Mouse (Mus musculus) forebrain, postnatal 0 days (tissue): Measurements from ENCODE around the gene Myh14. TPM values are rescaled to one million over a fixed set of nuclear protein-coding genes. Genes with fewer than 3 reads are reported as not detected.

ENCODE experiments used
- ATAC-seq: fragments of 200-750 bp; cut with Nextera tagmentation; 2 replicates; pipeline ENCODE4 v1.8.0; 2017; ENCODE audit warnings: mild to moderate bottlenecking, moderate library complexity
- DNase-seq: peaks from one replicate; pipeline ENCODE4 v3.0.0-alpha.2; 2015
- H3K27ac ChIP-seq: fragments of 300-500 bp; sonication (generic); 2 replicates; pipeline ENCODE4 v1.5.1; 2014; ENCODE audit warnings: low read depth, mild to moderate bottlenecking, antibody characterized with exemption, low read length, moderate library complexity, mixed read lengths
- H3K27me3 ChIP-seq: fragments of 300-500 bp; sonication (generic); 2 replicates; pipeline ENCODE4 v1.6.1; 2014; ENCODE audit warnings: mild to moderate bottlenecking, low read length, mixed read lengths; ENCODE audit not compliant: insufficient read depth
- H3K36me3 ChIP-seq: fragments of 300-500 bp; sonication (generic); 2 replicates; pipeline ENCODE4 v1.6.1; 2014; ENCODE audit warnings: mild to moderate bottlenecking, moderate library complexity; ENCODE audit not compliant: insufficient read depth
- H3K4me1 ChIP-seq: fragments of 300-500 bp; sonication (generic); 2 replicates; pipeline ENCODE4 v1.6.1; 2014; ENCODE audit warnings: antibody characterized with exemption; ENCODE audit not compliant: insufficient read depth
- H3K4me2 ChIP-seq: fragments of 300-500 bp; sonication (generic); 2 replicates; pipeline ENCODE4 v1.6.1; 2014; ENCODE audit warnings: low read depth, mild to moderate bottlenecking, moderate library complexity
- H3K4me3 ChIP-seq: fragments of 300-500 bp; sonication (generic); 2 replicates; pipeline ENCODE4 v1.5.1; 2014; ENCODE audit warnings: low read depth, low read length, mixed read lengths
- H3K9ac ChIP-seq: fragments of 300-500 bp; sonication (generic); 2 replicates; pipeline ENCODE4 v1.6.1; 2014; ENCODE audit warnings: mild to moderate bottlenecking
- H3K9me3 ChIP-seq: fragments of 300-500 bp; sonication (generic); 2 replicates; pipeline ENCODE4 v1.6.1; 2016; ENCODE audit warnings: low read length
- CTCF ChIP-seq: sonication (generic); IDR thresholded peaks from 2 replicates; pipeline ENCODE4 v1.5.1; 2016; ENCODE audit warnings: antibody characterized with exemption, control low read depth, low read depth
- WGBS: fragments of 180-500 bp; shearing (Covaris S2); extraction: QIAGEN DNeasy Blood & Tissue Kit; methylation state at CpG from one replicate; pipeline ENCODE4 v1.1.7; 2014; 5-methylcytosine and 5-hydroxymethylcytosine counted together
- polyA plus RNA-seq: library from polyadenylated mRNA; unstranded; fragments of >200 nt; fragmentation: Nextera tagmentation; extraction: Ambion mirVana; gene quantifications from 2 replicates; pipeline ENCODE4 v1.2.1, GENCODE M21; 2015
- total RNA-seq: library from RNA; depleted of rRNA; stranded (reverse); fragments of >200 nt; gene quantifications from 2 replicates; pipeline ENCODE4 v1.2.3, GENCODE M21; 2014

The Myh14 gene
- total and polyA plus RNA-seq, 2 experiments from 2014 or later: 4.2 to 11.9 TPM

GRCm38 (mm10) chr7:44625241-44626067, 45.2 kb downstream of the Myh14 start:
- no peaks in the 10 kb centered on the region for H3K9me3 ChIP-seq
- ATAC-seq: no peak

GRCm38 (mm10) chr7:44624828-44625227, 45.8 kb downstream of the Myh14 start:
- WGBS: 73% methylated on average over 14 of the region's 14 CpGs

More at GRCm38 (mm10) chr7:44625241-44626067, 45.2 kb downstream of the Myh14 start:
- no peak for DNase-seq
- Histone ChIP-seq H3K4me3 (no peak overlapping the region), H3K36me3 (no peaks in the 10 kb centered on the region), H3K9ac (no peak overlapping the region), H3K4me1 (no peaks in the 10 kb centered on the region), H3K27ac (no peak overlapping the region), H3K27me3 (no peaks in the 10 kb centered on the region), H3K4me2 (no peak overlapping the region)
- TF ChIP-seq CTCF: no peak
- 92% methylated on average over 13 of the region's 13 CpGs for WGBS

DNA sequence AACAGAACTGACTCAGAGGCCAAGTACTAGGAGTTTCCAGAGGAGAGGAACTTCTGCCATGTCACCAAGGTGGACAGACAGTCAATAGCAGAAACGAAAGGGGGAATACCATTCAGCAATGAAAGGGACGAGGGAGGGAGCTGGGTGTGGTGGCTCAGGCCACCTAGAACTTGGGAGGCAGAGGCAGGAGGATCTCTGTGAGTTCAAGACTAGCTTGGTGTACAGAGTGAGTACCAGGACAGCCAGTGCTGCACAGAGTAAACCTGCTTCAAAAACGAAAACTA, 46.2 kb downstream of the Myh14 start:
- no peak for ATAC-seq
- WGBS: 79% methylated on average over 3 of the region's 3 CpGs
- Histone ChIP-seq H3K4me1 (no peaks in the 10 kb centered on the region), H3K9ac (no peak overlapping the region), H3K27me3 (no peaks in the 10 kb centered on the region), H3K9me3 (no peaks in the 10 kb centered on the region), H3K36me3 (no peaks in the 10 kb centered on the region), H3K27ac (no peak overlapping the region), H3K4me3 (no peak overlapping the region), H3K4me2 (no peak overlapping the region)
- DNase-seq: no peak
- TF ChIP-seq CTCF: no peak

More at GRCm38 (mm10) chr7:44624828-44625227, 45.8 kb downstream of the Myh14 start:
- DNase-seq (no peak), ATAC-seq (no peak)
- no peaks in the 10 kb centered on the region for H3K27me3 ChIP-seq
- H3K4me2 ChIP-seq: no peak overlapping the region
- no peak for TF ChIP-seq CTCF
- H3K4me1 ChIP-seq: no peaks in the 10 kb centered on the region
- H3K4me3 ChIP-seq: no peak overlapping the region
- no peak overlapping the region for H3K9ac ChIP-seq
- no peaks in the 10 kb centered on the region for H3K9me3 ChIP-seq
- H3K36me3 ChIP-seq: no peaks in the 10 kb centered on the region
- no peak overlapping the region for H3K27ac ChIP-seq

GRCm38 (mm10) chr7:44623714-44624542, 46.7 kb downstream of the Myh14 start:
- WGBS: 44% methylated on average over 18 of the region's 18 CpGs
- TF ChIP-seq CTCF: no peak
- H3K4me3 ChIP-seq: no peak overlapping the region
- no peak for ATAC-seq
- H3K4me2 ChIP-seq: no peak overlapping the region
- no peaks in the 10 kb centered on the region for H3K4me1 ChIP-seq
- H3K9ac ChIP-seq: no peak overlapping the region
- H3K27me3 ChIP-seq: no peaks in the 10 kb centered on the region
- no peaks in the 10 kb centered on the region for H3K36me3 ChIP-seq
- DNase-seq: no peak
- H3K27ac ChIP-seq: no peak overlapping the region
- H3K9me3 ChIP-seq: no peaks in the 10 kb centered on the region

GRCm38 (mm10) chr7:44617059-44617458, 53.6 kb downstream of the Myh14 start:
- Histone ChIP-seq H3K27ac (no peak overlapping the region), H3K4me1 (no peaks in the 10 kb centered on the region), H3K4me2 (no peak overlapping the region), H3K4me3 (no peak overlapping the region), H3K27me3 (0 out of 2 replicates have a peak, but pooled peaks cover 6% of the 10 kb centered on the region), H3K9ac (no peak overlapping the region), H3K9me3 (no peaks in the 10 kb centered on the region), H3K36me3 (no peaks in the 10 kb centered on the region)
- TF ChIP-seq CTCF: peak; percentile 42
- ATAC-seq (no peak), DNase-seq (no peak)
- WGBS: 79% methylated on average over 3 of the region's 3 CpGs

- no peak for ATAC-seq
- WGBS: 83% methylated on average over 14 of the region's 14 CpGs
- H3K27ac ChIP-seq: no peak overlapping the region
- H3K9me3 ChIP-seq: no peaks in the 10 kb centered on the region
- H3K9ac ChIP-seq: no peak overlapping the region
- TF ChIP-seq CTCF: no peak
- DNase-seq: no peak
- 0 out of 2 replicates have a peak, but pooled peaks cover 6% of the 10 kb centered on the region for H3K27me3 ChIP-seq
- H3K36me3 ChIP-seq: no peaks in the 10 kb centered on the region
- no peak overlapping the region for H3K4me3 ChIP-seq
- no peak overlapping the region for H3K4me2 ChIP-seq
- H3K4me1 ChIP-seq: no peaks in the 10 kb centered on the region
Measured at GRCm38 (mm10) chr7:44615987-44616386, 54.7 kb downstream of the Myh14 start.

DNA sequence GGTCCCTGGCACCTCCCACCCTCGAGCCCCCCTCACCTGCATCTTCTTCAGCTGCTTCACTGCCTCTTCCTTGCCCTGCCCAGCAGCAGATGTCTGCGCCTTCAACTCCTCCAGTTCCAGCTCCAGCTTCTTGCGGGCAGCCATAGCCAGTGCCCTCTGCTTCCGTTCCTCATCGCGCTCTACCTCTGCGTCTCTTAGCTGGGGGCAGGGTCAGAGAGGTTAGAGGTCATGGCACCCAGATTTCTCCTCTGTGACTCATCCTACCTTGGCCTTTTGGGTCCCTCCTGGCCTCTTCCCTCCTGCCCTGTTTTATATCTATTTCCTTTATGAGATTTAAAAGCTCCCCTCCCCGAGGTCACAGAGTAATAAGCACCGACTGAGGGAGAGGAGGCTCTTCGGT, 55.3 kb downstream of the Myh14 start:
- ATAC-seq (no peak), DNase-seq (no peak)
- no peaks in the 10 kb centered on the region for H3K9me3 ChIP-seq
- 0 out of 2 replicates have a peak, but pooled peaks cover 6% of the 10 kb centered on the region for H3K27me3 ChIP-seq
- H3K9ac ChIP-seq: no peak overlapping the region
- H3K4me2 ChIP-seq: no peak overlapping the region
- TF ChIP-seq CTCF: no peak
- no peak overlapping the region for H3K4me3 ChIP-seq
- WGBS: 14% methylated on average over 10 of the region's 10 CpGs
- H3K4me1 ChIP-seq: no peaks in the 10 kb centered on the region
- H3K36me3 ChIP-seq: no peaks in the 10 kb centered on the region
- no peak overlapping the region for H3K27ac ChIP-seq
